Mouse (Mus musculus) stomach, postnatal 0 days (tissue): ENCODE data around the gene Nubp1.

ENCODE experiments used
- CTCF ChIP-seq: IDR thresholded peaks from 2 replicates; pipeline ENCODE4 v1.5.1; 2016; ENCODE audit warnings: antibody characterized with exemption, low read depth, mild to moderate bottlenecking, moderate library complexity
- EP300 ChIP-seq: optimal IDR thresholded peaks from 2 replicates; pipeline ENCODE3; 2016; ENCODE audit warnings: antibody characterized with exemption

DNA sequence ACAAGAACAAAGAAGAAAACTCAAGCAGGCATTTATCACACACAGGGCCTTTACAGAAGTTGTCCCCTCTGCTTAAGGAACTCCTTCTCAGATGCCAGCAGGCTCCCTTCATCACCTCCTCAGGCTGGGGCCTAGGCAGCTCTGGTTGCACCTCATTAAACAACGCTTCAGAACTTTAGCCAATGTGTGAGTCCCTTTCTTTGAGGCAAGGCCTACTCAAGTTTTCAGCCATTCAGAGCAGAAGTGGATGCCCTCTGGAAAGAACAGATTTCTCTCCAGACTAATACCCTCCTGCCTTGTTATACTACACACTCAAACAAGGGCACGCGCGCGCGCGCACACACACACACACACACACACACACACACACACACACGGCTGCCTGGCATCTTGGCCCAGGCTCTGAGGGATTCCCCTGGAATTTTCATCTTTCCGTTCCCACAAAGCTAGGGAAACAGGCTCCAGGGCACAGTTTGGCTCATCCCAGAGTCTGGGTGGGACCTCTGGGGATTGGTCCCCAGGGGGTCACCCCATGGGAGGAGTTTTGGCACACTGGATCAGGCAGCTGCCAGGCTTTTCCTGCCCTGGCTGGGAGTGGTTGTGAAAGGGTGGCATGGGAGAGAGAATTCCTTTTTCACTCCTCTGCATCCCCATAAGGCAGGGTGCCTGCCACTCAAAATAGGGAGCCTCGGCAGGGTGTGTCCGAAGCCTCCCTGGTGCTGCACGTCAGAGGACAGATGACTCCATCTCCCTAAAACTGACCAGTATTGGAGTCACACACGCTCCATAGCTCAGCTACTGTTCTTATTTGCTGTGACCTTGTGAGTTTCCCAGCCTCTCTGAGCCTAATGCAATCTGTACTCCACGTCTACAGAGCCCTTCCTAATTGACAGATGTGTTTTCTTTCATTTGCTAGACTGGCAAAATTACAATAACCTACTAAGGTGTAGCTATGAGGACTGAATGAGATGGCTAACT is 45.2 kb upstream of the Nubp1 start:
- no peak for TF ChIP-seq CTCF
- peak; percentile 58 for TF ChIP-seq EP300
